Mouse (Mus musculus) layer of hippocampus, adult 8-10 months (tissue): ENCODE measurements around the gene Mob4. TPM values are rescaled to one million over a fixed set of nuclear protein-coding genes. Genes with fewer than 3 reads are reported as not detected.

ENCODE experiments used
- DNase-seq, 2 experiments: peaks; one replicate each; pipeline ENCODE4 v3.0.0; 2022; ENCODE audit warnings: low spot score in 2 of 2
- total RNA-seq, 4 experiments: library from RNA; stranded (reverse); gene quantifications; 2 replicates each; pipeline ENCODE4 v1.2.4; 2022

Mob4 gene
- total RNA-seq, 4 experiments from 2014 or later: 56.8 to 62.9 (median 58.1) TPM

DNA sequence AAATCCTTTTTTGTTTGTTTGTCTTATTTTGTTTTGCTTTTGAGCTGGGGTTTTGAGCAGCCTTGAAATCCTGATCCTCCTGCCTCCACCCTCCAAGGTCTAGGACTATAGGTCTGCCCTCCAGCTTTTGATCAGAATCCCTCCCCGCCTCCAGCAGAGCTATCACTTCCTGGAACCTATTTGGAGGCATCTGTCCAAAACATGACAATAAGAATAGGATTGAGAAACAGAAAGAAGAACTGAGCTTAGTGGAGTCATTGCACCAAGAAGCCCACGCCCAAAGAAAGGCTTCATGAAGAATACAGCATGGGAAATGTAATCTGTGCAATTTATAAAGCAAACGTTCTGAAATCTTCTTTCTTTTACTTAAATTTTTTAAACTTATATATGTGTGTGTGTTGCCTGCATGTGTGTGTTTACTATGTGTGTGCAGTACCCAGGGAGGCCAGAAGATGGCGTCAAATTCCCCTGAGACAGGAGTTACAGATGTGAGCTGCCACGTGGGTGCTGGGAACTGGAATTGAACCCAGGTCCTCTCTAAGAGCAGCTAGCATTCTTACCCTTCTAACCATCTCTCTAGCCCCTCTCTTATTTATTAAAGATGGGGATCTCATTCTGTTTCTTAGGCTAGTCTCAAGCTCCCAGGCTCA is 49.0 kb downstream of the Mob4 start:
- DNase-seq: no peak

DNA sequence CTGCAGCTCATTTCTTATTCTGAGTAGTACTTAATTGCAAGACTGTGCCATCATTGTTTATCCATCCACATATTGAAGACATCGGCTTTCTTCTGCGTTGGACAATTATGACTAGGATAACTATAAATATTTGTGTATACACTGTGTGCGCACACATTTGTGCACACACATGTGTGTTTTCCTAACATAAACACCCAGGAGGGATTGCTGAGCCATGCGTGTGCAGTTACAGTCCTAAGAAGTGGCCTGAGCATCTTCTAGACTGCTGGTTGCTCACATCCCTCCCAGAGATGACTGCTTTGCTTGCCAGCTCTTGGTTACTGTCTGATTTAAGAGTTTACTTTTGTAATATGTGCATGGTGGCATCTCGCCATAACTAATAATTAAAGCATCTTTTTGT is 51.4 kb downstream of the Mob4 start:
- no peak for DNase-seq

DNA sequence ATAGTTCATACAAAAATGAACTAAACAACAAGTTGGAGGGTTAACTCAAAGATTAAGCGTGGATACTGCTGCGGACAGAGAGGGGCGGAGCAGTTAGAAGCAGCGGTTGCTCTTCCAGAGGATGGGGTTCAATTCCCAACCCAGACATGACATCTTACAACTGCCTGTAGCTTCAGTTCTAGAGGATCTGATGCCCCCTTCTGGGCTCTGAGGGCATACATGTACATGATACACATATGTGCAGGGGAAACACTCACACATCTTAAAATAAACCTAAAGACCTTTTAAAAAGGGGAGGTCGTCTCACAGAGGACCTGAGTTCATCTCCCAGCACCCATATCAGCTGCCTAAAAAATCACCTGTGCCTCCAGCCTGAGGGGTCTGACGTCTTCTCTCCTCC is 54.7 kb downstream of the Mob4 start:
- DNase-seq: no peak

DNA sequence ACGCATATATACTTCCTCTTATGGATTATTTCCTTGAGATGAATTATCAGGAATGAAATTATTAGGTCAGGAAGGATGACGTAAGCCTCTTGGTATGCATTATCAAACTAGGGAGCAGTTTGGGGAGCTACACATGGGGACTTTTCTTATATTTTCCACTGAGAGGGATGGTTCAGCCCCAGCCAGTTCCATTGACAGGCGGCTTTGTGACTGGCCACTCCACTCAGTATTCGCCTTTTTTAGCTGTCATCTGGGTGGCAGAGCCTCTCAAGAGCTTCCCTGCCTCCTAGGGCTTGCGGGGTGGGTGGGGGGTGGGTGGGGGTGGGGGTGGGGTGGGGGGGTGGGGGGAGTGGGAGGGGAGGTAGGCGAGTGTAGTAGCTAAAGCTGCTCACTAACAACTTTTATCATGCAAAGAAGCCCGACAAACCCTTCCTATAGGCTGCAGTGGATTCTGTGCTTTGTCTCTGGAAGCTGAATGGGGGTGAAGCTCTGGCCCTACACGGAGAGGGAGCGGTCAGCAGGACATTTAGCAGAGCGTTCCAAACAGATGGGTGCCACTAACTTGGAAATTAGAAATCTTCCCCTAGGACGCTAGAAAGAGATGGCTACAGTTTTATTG is 55.7 kb downstream of the Mob4 start:
- DNase-seq: no peak

DNA sequence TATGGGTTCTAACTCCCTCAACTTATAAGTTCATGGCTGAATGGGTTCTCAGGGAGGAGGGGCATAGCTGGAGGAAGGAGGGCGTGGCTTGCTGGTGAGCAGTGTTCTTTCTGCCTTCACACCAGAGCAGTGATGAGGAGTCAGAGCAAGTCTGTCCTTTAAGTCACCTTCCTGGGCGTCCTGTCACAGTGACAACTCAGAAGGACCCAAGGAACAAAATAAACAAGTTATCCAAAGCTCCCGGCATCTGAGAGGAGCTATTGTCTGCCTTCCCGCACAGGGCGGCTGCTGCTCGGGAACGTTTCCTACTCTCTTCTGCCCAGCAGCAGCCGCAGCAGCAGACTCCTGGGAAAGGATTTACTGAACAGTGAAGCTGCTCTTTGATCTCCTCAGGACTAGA is 61.0 kb downstream of the Mob4 start:
- no peak for DNase-seq

DNA sequence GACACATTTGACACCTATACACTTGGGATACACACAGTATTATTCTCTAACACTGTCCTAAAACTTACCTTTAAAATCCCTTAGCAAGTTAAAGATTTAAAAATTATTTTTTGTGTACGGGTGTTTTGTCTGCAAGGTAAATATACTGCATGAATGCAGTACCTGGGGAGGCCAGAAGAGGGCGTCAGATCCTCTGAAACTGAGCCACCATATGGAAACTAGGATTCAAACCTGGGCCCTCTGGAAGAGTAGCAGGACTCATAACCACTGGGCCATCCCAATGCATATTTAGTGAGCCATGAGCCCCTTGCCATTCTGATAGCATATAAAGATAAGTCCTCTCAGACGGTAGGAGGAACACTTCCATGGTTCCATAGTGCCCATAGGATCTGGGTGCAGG is 61.8 kb downstream of the Mob4 start:
- no peak for DNase-seq

DNA sequence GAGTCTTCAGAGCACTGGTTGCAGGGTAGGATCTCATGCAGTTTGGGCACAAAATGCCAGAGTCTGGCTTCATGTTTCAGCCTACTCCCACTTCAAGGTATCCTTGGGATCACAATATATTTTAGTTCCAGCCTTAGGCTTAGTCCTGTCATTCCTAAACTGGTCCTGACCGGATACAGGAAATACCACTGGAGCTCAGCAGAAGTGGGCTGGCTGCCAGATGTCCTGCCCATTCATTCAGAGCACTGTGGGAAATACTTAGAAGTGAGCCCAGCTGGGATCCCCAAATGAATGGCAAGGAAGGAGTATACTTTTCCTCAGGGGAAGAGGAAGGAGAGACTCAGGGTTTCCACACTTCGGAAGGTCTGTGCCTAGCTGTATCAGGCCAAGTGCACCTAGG is 62.3 kb downstream of the Mob4 start:
- no peak for DNase-seq

DNA sequence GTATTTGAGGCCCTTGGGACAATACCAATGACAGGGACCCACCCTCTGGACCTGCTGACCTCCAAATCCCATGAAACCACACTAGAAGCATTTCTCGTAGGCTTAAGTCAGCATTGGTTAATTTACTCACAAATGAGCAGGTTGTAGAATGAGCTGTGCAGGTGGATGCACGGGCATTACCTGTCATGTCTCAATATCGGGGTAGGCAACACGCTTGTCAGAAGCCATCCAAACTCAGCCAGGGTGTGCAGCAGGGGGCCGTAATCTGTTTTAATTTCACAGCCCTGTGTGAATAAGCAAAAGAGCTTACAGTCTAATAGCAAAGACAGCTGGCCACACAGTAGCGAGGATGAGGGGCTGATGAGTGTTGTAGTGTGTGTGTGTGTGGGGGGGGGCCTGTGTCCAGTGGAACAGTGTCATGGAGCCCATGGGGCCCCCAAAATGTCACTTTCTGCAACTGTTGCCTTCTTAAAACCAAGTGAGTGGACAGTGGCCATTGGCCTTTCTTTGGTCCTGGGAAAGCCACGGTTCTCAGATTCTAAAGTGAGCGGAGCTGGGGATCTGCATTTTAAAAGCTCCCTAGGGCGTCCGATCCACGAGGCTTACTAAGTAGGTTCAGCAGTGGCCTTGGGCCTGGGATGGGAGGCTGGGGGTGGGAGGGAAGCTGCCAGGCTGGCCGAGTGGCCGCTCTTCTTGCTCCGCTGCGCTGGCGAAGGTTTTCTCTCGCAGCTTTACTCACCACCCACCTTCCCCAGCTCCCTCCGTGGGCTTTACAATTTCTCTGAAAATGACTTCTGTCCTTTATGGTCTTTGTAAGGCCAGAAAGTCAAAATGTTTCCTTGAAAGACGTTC is 63.3 kb downstream of the Mob4 start:
- no peak for DNase-seq

DNA sequence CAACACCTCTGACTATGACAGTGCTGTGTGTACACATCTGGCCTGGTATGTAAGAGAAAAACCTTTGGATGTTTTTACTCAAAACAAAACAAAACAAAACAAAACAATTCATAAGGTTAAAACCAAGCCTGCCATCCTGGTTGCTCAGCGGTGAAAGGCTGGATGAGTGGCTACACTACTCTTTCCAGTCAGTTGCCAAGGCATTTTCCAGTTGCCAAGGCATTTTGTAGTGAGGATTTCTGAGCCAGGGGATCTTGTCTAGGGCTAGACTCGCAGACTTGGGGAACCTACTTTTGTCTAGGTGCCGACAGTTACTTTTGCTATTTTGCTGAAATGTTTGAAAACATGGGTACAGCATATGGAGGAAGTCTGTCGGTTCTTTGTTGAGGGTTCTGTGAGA is 64.0 kb downstream of the Mob4 start:
- no peak for DNase-seq

DNA sequence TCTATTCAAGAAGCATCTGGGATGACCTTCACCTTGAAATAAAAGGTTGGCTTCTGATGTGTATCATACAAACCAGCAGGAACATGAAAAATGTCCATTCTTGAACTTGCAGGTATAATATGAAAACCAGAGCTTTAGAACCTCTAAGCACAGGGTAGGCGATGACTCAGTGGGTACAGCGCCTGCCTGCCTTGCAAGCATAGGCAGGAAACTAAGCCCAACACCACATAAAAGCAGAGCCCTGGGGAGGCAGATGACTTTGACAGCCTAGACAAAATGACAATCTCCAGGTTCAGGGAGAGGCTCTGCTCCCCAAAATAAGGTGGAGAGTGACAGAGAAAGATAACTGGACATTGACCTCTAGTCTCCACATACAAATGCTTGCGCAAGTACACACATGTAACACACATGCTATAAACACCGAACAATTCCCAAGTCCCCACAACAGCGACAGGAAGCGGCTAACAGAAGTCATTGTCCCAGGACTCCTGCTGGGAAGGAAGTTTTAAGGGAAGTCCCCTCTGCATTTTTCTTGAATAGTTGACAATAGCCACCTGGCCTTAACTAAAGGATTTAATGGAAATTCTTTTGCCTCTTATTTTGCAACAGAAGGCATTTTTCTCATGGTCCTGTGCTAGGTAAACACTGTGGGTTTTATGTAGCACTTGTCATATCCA is 65.4 kb downstream of the Mob4 start:
- DNase-seq: no peak

DNA sequence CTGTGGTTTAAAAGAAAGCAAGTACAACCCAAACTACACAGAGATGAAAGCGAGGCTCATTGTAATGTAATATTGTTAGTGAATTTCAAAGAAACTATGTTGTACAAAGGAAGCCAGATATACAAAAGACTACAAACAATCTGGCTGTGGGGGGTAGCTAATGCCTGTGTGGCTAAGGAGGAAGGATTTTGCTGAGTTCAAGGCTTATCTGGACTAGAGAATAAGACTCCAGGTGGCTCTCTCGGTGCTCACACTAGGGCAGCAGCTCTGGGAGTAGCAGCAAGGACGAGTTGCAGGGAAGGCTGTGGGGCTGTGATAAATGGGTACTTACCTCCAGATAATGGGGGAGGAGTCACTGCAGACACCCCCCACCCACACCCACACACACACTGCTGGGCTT is 67.7 kb downstream of the Mob4 start:
- DNase-seq: no peak

DNA sequence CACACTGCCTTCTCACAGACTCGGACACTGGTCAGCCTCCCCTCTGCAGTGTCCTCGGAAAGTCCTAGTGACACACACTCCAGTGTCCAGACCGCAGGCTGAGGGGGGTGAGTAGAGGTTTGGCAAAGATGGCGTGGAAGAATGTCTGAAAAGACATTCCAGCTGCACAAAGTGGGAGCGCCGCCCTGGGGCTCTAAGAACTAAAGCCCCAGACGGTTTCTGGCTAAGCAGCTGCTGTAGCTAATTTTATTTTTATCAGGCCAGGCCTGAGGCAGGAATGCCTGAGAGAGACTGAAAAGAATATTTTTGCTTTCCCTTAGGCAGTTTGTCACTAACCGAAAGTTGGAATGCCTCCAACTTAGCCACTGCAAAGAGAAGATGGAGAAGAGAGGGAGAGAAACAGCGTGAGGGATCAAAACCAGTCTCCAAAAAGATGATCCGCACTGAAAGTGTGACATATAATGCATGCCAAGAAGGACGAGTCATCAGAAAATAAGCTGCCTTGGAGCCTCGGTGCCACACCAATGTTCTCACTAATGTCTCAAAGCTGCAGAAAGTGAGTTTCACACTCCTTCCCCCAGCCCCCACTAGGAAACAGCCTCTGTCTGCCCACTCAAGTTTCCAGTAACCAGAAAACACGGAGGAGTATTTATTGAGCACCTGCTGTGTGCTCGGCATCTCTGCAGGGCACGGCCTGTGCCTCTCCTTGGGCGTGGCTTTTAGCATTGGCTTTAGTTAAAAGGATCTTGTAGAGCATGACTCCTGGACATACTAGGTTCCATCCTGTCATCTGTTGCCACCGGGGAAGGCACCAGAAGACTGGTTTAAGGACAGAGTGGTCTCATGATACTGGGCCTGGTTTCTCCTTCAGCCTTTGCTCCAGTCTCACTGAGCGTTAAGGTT is 71.1 kb downstream of the Mob4 start:
- peak; percentile 30 to 34 for DNase-seq

Other genes starting within 250 kb of the Mob4 start
- 10 to 100 TPM; 11.5 to 27.2 (median 18.7) TPM for gene Ankrd44, start 204.8 kb upstream of the Mob4 start, total RNA-seq
- 100 to 1,000 TPM; 160 to 177 (median 169) TPM for gene Sf3b1, start 103.8 kb upstream of the Mob4 start, total RNA-seq
- 10 to 100 TPM; 20.4 to 25.3 (median 23.6) TPM for gene Coq10b, start 78.5 kb upstream of the Mob4 start, total RNA-seq
- 100 to 1,000 TPM in 3 of 4 experiments, 10 to 100 TPM in 1; 89.1 to 123 (median 107) TPM for gene Hspe1, start 43.1 kb upstream of the Mob4 start, total RNA-seq
- gene Hspd1, start 43.0 kb upstream of the Mob4 start, total RNA-seq: 100 to 1,000 TPM; 155 to 181 (median 164) TPM
- gene Rftn2, start 95.6 kb downstream of the Mob4 start, total RNA-seq: 10 to 100 TPM; 32.0 to 37.6 (median 32.9) TPM
- 1 to 10 TPM; 8.3 to 9.0 (median 8.6) TPM for gene Mars2, start 105.9 kb downstream of the Mob4 start, total RNA-seq
- under 1 TPM in 3 of 4 experiments, not detected in 1; 0.45 to 0.77 (median 0.75) TPM for gene Boll, start 232.2 kb downstream of the Mob4 start, total RNA-seq